Mouse (Mus musculus): Measurements from ENCODE around the gene Prdm1. TPM values are rescaled to one million over a fixed set of nuclear protein-coding genes. Genes with fewer than 3 reads are reported as not detected.

The Prdm1 gene
- polyA plus RNA-seq, 1 experiment from 2014 or later = 3.2 TPM

DNA sequence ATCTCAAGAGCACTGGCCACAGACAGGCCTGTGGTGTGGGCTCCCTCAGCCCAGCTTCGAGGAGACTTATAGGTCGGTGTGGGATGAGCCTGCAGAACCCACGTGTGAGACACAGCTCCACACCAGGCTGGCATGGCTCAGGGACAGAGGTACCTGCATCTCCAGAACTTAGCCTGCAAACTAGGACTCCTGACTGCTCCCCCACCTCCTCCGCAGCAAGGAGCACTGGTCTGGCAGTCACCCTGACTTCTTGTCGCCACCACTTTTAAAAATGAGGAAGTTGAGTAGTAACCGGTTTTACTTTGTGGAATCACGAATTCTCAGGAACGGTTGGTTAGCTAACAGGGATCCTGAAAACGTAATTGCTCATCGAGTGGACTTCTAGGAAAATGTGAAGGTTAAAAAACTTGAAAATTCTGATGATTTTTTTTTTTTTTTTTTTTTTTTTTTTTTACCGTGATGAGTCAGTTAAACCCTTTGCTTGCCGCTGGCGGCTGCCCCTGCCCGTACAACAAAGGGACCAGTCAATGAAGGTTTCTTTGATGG lies 10.8 kb upstream of the Prdm1 start:
- Histone ChIP-seq H3K9ac (replicated peaks; ENCODE audit: low read depth) (no peak overlapping the region), H3K9me3 (ENCODE audit: low read length) (no peaks in the 10 kb centered on the region), H3K27me3 (replicated peaks; ENCODE audit: insufficient read depth, low read length) (no peaks in the 10 kb centered on the region), H3K4me1 (ENCODE audit: insufficient read depth, low read depth, low read length) (no peaks in the 10 kb centered on the region), H3K4me2 (replicated peaks; ENCODE audit: low read depth, low read length) (0 out of 2 replicates have a peak overlapping the region, but pooled peaks have one; percentile 5), H3K27ac (ENCODE audit: low read length) (no peak overlapping the region), H3K4me3 (ENCODE audit: low read depth, low read length) (no peak overlapping the region), H3K36me3 (ENCODE audit: insufficient read depth, low read length) (no peaks in the 10 kb centered on the region)
- ATAC-seq (no peak), DNase-seq (ENCODE audit: low spot score) (peak; percentile 54)
- TF ChIP-seq EP300 (IDR thresholded peaks at IDR 0.05) = no peak
- no peak for TF ChIP-seq CTCF (IDR thresholded peaks at IDR 0.05)
- 18% methylated on average over 14 of the region's 14 CpGs for WGBS

DNA sequence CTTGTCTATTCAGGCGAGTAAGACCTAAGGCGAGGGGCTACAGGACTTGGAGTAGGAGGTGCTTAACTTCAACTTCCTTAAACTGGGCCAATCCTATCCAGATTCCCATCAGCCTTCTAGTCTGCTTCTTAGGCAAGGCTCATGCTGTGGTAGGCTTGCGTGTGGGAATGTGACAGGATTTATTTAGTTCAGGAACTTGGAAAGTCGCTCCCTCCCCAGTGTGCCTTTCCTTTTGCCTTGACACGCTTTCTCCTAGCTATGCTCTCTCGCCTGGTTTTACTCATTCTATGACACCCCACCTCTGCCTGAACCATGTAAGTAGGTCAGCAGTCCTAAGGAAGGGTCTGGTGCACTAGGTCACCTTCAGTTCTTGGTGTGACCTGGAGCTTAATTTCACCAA lies 9.8 kb upstream of the Prdm1 start:
- no peak for ATAC-seq
- no peak overlapping the region for H3K4me3 ChIP-seq (ENCODE audit: low read depth, low read length)
- no peak overlapping the region for H3K4me2 ChIP-seq (replicated peaks; ENCODE audit: low read depth, low read length)
- no peaks in the 10 kb centered on the region for H3K9me3 ChIP-seq (ENCODE audit: low read length)
- 85% methylated on average over 6 of the region's 6 CpGs for WGBS
- no peaks in the 10 kb centered on the region for H3K36me3 ChIP-seq (ENCODE audit: insufficient read depth, low read length)
- DNase-seq (ENCODE audit: low spot score) = no peak
- H3K27me3 ChIP-seq (replicated peaks; ENCODE audit: insufficient read depth, low read length) = no peaks in the 10 kb centered on the region
- H3K4me1 ChIP-seq (ENCODE audit: insufficient read depth, low read depth, low read length) = no peaks in the 10 kb centered on the region
- H3K9ac ChIP-seq (replicated peaks; ENCODE audit: low read depth) = no peak overlapping the region
- TF ChIP-seq EP300 (IDR thresholded peaks at IDR 0.05) = no peak
- TF ChIP-seq CTCF (IDR thresholded peaks at IDR 0.05) = no peak
- H3K27ac ChIP-seq (ENCODE audit: low read length) = no peak overlapping the region

DNA sequence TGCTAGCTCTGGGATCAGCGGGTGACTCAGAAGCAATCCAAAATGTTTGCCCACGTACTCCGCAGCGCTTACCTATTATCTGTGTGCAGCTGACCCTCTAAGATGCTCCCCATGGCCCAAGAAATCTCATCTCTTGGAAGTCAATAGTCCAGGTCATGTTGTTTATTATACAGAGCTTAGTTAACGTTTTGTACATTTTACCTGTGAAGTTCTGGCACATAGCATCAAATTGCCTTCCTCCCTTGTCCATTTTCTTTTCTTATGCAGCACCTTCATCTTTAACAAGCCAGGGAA lies 1.7 kb upstream of the Prdm1 start:
- no peak for TF ChIP-seq CTCF (IDR thresholded peaks at IDR 0.05)
- no peak for TF ChIP-seq EP300 (IDR thresholded peaks at IDR 0.05)

DNA sequence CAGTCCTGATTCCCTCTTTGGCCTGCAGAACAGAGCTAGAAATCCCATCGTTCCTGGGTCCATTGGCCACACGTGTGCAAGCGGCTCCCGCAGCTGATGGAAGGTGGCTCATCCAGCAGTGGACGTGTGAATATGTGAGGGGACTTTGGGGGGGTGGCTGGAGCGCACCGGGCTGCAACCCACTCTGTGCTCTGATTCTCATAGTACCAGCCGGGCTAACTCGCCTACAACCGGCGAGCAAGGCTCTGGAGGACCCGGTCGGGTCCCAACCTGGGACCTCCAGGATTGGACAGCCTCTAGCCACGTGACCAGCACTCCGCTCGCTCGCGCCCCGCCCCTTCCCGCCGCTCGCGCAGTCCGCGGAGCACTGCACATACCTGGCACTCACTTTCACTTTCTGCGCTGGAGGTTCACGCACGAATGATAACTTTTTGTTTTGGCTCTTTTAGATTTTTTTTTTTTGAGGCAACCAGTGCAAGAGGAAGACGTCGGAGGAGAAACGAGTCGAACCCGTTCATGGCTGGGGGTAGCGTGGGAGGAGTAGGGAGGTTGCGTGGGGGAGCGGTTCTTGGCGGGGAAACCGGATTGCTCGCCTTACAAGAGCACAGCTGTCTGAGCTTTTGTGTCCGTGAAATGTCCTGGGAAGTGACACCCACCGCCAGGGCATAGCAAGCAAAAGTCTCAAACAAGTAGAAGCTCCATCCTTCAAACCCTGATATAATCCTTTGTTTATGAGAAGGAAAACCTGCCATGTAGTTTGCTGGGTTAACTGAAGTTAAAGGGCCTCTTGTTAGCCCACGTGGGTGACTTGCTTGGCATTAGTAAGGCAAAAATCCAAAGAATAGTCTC lies 1.1 kb upstream of the Prdm1 start:
- no peak for TF ChIP-seq EP300 (IDR thresholded peaks at IDR 0.05)
- no peak for TF ChIP-seq CTCF (IDR thresholded peaks at IDR 0.05)
- Histone ChIP-seq H3K4me3 (ENCODE audit: low read depth, low read length) (peak overlapping the region; percentile 50), H3K27ac (ENCODE audit: low read length) (peak overlapping the region; percentile 57), H3K4me2 (replicated peaks; ENCODE audit: low read depth, low read length) (peak overlapping the region; percentile 83), H3K9me3 (ENCODE audit: low read length) (no peaks in the 10 kb centered on the region), H3K36me3 (ENCODE audit: insufficient read depth, low read length) (no peaks in the 10 kb centered on the region), H3K4me1 (ENCODE audit: insufficient read depth, low read depth, low read length) (peaks cover 4% of the 10 kb centered on the region; the same call in 1 of the 2 replicates), H3K9ac (replicated peaks; ENCODE audit: low read depth) (peak overlapping the region; percentile 21; the same call in 1 of the 2 replicates), H3K27me3 (replicated peaks; ENCODE audit: insufficient read depth, low read length) (0 out of 2 replicates have a peak, but pooled peaks cover 4% of the 10 kb centered on the region)
- ATAC-seq = peak; percentile 99
- peak; percentile 95 for DNase-seq (ENCODE audit: low spot score)
- 1% methylated on average over 41 of the region's 42 CpGs for WGBS

More for the DNA sequence above, 1.7 kb upstream of the Prdm1 start:
- Histone ChIP-seq H3K9me3 (ENCODE audit: low read length) (no peaks in the 10 kb centered on the region), H3K4me2 (replicated peaks; ENCODE audit: low read depth, low read length) (peak overlapping the region; percentile 83), H3K9ac (replicated peaks; ENCODE audit: low read depth) (no peak overlapping the region), H3K27me3 (replicated peaks; ENCODE audit: insufficient read depth, low read length) (0 out of 2 replicates have a peak, but pooled peaks cover 4% of the 10 kb centered on the region), H3K4me1 (ENCODE audit: insufficient read depth, low read depth, low read length) (peaks cover 4% of the 10 kb centered on the region; the same call in 1 of the 2 replicates), H3K27ac (ENCODE audit: low read length) (peak overlapping the region; percentile 57; the same call in 1 of the 2 replicates), H3K36me3 (ENCODE audit: insufficient read depth, low read length) (no peaks in the 10 kb centered on the region), H3K4me3 (ENCODE audit: low read depth, low read length) (peak overlapping the region; percentile 50)
- ATAC-seq (no peak), DNase-seq (ENCODE audit: low spot score) (no peak)
- 9% methylated on average over 5 of the region's 5 CpGs for WGBS

DNA sequence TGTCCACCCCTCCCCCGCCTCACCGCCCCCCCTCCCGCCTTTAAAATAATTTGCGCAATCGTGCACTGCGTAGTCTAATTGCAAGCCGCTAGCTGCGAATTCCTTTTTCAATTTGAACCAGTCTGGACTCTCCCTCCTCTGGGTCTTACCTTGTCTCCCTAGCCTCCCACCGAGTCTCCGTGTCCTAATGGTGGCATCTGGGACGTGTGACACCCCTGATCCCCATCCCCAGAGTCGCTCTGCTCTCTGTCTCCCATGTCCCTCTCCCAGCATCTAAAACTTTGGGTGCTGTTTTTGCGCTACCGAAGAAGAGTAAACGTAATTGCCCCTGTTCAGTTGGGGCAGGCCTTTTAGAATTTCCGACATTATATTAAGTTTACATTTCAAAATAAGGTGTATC lies 650 bp downstream of the Prdm1 start:
- Histone ChIP-seq H3K27me3 (replicated peaks; ENCODE audit: insufficient read depth, low read length) (0 out of 2 replicates have a peak, but pooled peaks cover 4% of the 10 kb centered on the region), H3K4me3 (ENCODE audit: low read depth, low read length) (peak overlapping the region; percentile 50), H3K9ac (replicated peaks; ENCODE audit: low read depth) (no peak overlapping the region), H3K36me3 (ENCODE audit: insufficient read depth, low read length) (no peaks in the 10 kb centered on the region), H3K4me2 (replicated peaks; ENCODE audit: low read depth, low read length) (peak overlapping the region; percentile 83), H3K9me3 (ENCODE audit: low read length) (no peaks in the 10 kb centered on the region), H3K27ac (ENCODE audit: low read length) (no peak overlapping the region), H3K4me1 (ENCODE audit: insufficient read depth, low read depth, low read length) (peaks cover 4% of the 10 kb centered on the region; the same call in 1 of the 2 replicates)
- DNase-seq (ENCODE audit: low spot score) = peak; percentile 55
- 1% methylated on average over 16 of the region's 16 CpGs for WGBS
- TF ChIP-seq CTCF (IDR thresholded peaks at IDR 0.05) = no peak
- no peak for TF ChIP-seq EP300 (IDR thresholded peaks at IDR 0.05)
- no peak for ATAC-seq

DNA sequence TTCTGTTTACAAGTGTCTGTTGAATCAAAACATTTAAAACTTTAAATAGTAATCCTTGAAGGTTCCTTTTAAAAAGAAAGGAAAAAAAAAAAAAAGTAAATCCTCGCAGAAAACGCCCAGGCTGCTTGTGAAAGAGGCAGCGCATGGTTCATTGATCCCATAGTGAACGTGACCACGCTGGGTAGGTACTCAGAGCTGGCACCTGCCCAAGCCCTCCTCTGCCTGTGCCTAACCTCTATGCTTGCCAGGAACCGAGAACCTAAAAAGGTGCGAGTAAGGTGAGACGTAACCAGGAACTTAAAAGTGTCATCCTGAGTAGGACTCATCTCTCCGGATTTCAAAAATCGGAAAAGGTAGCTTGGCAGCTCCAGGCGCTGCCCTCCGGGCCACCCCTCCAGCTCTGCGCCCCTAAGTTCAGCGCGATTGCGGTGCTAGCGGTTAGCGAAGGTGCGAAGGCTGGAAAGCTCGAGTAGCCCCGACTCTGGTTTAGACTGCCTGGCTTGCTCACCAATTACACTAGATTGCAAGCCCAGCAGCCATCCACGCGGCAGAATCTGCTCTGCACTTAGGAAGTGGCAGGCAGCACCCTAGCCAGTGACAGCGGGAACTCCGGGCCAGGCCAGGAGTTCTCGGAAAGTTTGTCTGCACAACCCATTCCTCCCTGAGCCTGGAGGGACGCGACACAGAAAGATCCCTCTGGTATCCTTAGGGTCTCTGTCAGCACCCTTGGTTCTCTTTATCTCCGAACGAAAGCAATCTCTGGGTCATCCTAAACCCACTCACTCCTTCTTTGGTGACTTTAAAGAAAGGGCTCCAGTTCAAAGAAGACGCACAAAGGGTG lies 1.3 kb downstream of the Prdm1 start:
- Histone ChIP-seq H3K9me3 (ENCODE audit: low read length) (no peaks in the 10 kb centered on the region), H3K27ac (ENCODE audit: low read length) (no peak overlapping the region), H3K9ac (replicated peaks; ENCODE audit: low read depth) (peak overlapping the region; percentile 34; the same call in 1 of the 2 replicates), H3K4me3 (ENCODE audit: low read depth, low read length) (peak overlapping the region; percentile 50), H3K4me2 (replicated peaks; ENCODE audit: low read depth, low read length) (peak overlapping the region; percentile 83), H3K4me1 (ENCODE audit: insufficient read depth, low read depth, low read length) (peaks cover 4% of the 10 kb centered on the region; the same call in 1 of the 2 replicates), H3K36me3 (ENCODE audit: insufficient read depth, low read length) (no peaks in the 10 kb centered on the region), H3K27me3 (replicated peaks; ENCODE audit: insufficient read depth, low read length) (0 out of 2 replicates have a peak, but pooled peaks cover 4% of the 10 kb centered on the region)
- 4% methylated on average over 31 of the region's 31 CpGs for WGBS
- TF ChIP-seq EP300 (IDR thresholded peaks at IDR 0.05) = no peak
- no peak for TF ChIP-seq CTCF (IDR thresholded peaks at IDR 0.05)
- ATAC-seq (no peak), DNase-seq (ENCODE audit: low spot score) (peak; percentile 41)
